Mouse (Mus musculus): ENCODE data around the gene Mfn1. TPM values are rescaled to one million over a fixed set of nuclear protein-coding genes. Genes with fewer than 3 reads are reported as not detected.

The Mfn1 gene
- total RNA-seq, 2 experiments from 2014 or later = 95.2 to 103 TPM

GRCm38 (mm10) chr3:32495856-32496710 lies 33.2 kb upstream of the Mfn1 start:
- no peak overlapping the region for H3K27ac ChIP-seq
- DNase-seq (ENCODE audit: low spot score in 2 of 2) = no peak
- H3K4me3 ChIP-seq = no peak overlapping the region
- TF ChIP-seq CTCF (conservative IDR thresholded peaks at IDR 0.05) = no peak

- no peak for DNase-seq (ENCODE audit: low spot score in 2 of 2)
- H3K4me3 ChIP-seq = no peak overlapping the region
- no peak for TF ChIP-seq CTCF (conservative IDR thresholded peaks at IDR 0.05)
- no peak overlapping the region for H3K27ac ChIP-seq
Measured at GRCm38 (mm10) chr3:32496711-32497070, 32.6 kb upstream of the Mfn1 start.

- Histone ChIP-seq H3K27ac (no peak overlapping the region), H3K4me3 (no peak overlapping the region)
- no peak for TF ChIP-seq CTCF (conservative IDR thresholded peaks at IDR 0.05)
- DNase-seq (ENCODE audit: low spot score in 2 of 2) = no peak
Measured at GRCm38 (mm10) chr3:32500346-32500745, 28.9 kb upstream of the Mfn1 start.

- Histone ChIP-seq H3K27ac (no peak overlapping the region), H3K4me3 (no peak overlapping the region)
- DNase-seq (ENCODE audit: low spot score in 2 of 2) = no peak
- no peak for TF ChIP-seq CTCF (conservative IDR thresholded peaks at IDR 0.05)
Measured at GRCm38 (mm10) chr3:32505841-32506240, 23.4 kb upstream of the Mfn1 start.

GRCm38 (mm10) chr3:32506366-32507225 lies 22.7 kb upstream of the Mfn1 start:
- H3K4me3 ChIP-seq = no peak overlapping the region
- no peak for DNase-seq (ENCODE audit: low spot score in 2 of 2)
- TF ChIP-seq CTCF (conservative IDR thresholded peaks at IDR 0.05) = no peak
- H3K27ac ChIP-seq = no peak overlapping the region

GRCm38 (mm10) chr3:32508666-32509324 lies 20.5 kb upstream of the Mfn1 start:
- TF ChIP-seq CTCF (conservative IDR thresholded peaks at IDR 0.05) = peak; percentile 93
- Histone ChIP-seq H3K4me3 (0 out of 2 replicates have a peak overlapping the region, but pooled peaks have one; percentile 0), H3K27ac (peak overlapping the region; percentile 94)
- DNase-seq (ENCODE audit: low spot score in 2 of 2) = peak; percentile 70 to 79

- no peak for TF ChIP-seq CTCF (conservative IDR thresholded peaks at IDR 0.05)
- Histone ChIP-seq H3K4me3 (peak within 1 kb of the TSS; percentile 62), H3K27ac (peak within 1 kb of the TSS; percentile 94)
- DNase-seq (ENCODE audit: low spot score in 2 of 2) = no peak
Measured at GRCm38 (mm10) chr3:32509496-32510374, 19.5 kb upstream of the Mfn1 start, which contains the start of gene Zfp639. TSS of gene Zfp639 (plus strand) at chr3:32510259.

- DNase-seq (ENCODE audit: low spot score in 2 of 2) = peak; percentile 90 to 94
- peak; percentile 82 for TF ChIP-seq CTCF (conservative IDR thresholded peaks at IDR 0.05)
- Histone ChIP-seq H3K4me3 (peak overlapping the region; percentile 62), H3K27ac (peak overlapping the region; percentile 94)
Measured at GRCm38 (mm10) chr3:32510375-32511190, 18.7 kb upstream of the Mfn1 start.

- no peak for TF ChIP-seq CTCF (conservative IDR thresholded peaks at IDR 0.05)
- Histone ChIP-seq H3K27ac (peak overlapping the region; percentile 94), H3K4me3 (peak overlapping the region; percentile 62)
- no peak for DNase-seq (ENCODE audit: low spot score in 2 of 2)
Measured at GRCm38 (mm10) chr3:32511191-32511550, 18.1 kb upstream of the Mfn1 start.

- TF ChIP-seq CTCF (conservative IDR thresholded peaks at IDR 0.05) = no peak
- Histone ChIP-seq H3K27ac (no peak overlapping the region), H3K4me3 (no peak overlapping the region)
- no peak for DNase-seq (ENCODE audit: low spot score in 2 of 2)
Measured at GRCm38 (mm10) chr3:32512686-32513284, 16.5 kb upstream of the Mfn1 start.

- H3K27ac ChIP-seq = no peak overlapping the region
- TF ChIP-seq CTCF (conservative IDR thresholded peaks at IDR 0.05) = no peak
- no peak overlapping the region for H3K4me3 ChIP-seq
- no peak for DNase-seq (ENCODE audit: low spot score in 2 of 2)
Measured at GRCm38 (mm10) chr3:32513528-32513927, 15.7 kb upstream of the Mfn1 start.

Measured in layer of hippocampus, adult 2 months (tissue).